Mouse (Mus musculus): ENCODE measurements around the gene Prkd1.

DNA sequence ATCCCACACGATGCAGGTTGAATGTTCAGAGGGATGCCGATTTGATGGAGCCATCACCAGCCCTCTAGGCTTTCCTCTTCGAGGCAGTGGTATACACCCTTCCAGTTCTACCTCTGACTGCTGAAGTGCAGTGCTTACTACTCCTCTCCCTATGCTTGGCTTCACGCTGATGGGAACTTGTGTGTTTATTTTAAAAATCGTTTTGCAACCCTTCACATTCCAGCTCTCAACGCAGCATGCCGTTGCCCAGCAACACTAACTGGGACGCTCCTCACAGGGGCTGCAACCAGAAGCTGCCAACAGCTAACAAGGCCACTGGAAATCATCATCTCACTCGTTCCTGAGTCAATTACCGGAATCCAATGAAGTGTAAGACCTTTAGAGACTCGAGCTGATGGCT is 296.5 kb downstream of the Prkd1 start:
- TF ChIP-seq CTCF (IDR thresholded peaks at IDR 0.05) (no peak), POLR2A (IDR thresholded peaks at IDR 0.05; ENCODE audit: insufficient read depth, low read depth, low read length) (no peak)

Measured in heart, adult 2 months (tissue).